Mouse (Mus musculus): Measurements from ENCODE around the gene Ncam1. TPM values are rescaled to one million over a fixed set of nuclear protein-coding genes. Genes with fewer than 3 reads are reported as not detected.

The Ncam1 gene
- polyA plus RNA-seq, 1 experiment from 2014 or later, result 80.0 TPM

DNA sequence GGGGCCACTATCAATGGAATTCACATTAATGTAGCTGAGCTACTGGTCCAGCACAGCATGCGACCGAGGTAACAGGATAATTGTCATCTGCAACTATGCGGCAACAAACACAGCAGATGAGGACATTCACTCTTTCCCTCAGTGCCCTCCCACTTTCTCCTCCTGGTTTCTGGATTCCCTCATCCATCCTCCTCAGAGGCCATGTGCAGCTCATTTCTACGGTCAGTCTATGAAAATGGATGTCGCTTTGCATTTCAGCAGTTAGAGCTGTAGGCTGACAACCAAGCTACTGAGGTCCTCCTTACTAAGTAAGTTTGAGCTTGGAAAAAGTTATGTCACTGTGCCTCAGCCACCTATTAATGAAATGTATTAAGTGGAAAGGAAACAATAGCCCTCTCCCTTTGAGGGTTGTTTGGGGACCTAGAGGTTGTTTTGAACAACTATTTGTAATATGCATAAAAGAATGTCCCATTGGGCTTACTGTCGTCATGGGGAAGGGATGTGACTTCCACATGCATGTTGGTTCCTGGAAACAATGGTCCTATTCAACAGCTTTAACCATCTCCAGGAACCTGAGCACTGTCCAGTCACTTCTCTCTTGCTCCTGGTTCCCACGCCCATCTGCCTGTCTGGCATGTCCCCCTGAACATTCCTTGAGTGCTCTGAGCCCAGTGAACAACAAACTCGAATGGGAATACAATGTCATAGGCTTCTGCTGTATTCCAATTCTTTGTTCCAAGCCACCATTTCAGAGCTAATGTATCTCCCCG is 122.8 kb downstream of the Ncam1 start:
- H3K4me2 ChIP-seq, result no peak overlapping the region
- H3K27ac ChIP-seq (ENCODE audit: poor library complexity, severe bottlenecking), result no peak overlapping the region
- no peak for ATAC-seq (ENCODE audit: insufficient number of reproducible peaks, low FRiP score)
- H3K36me3 ChIP-seq, result no peaks in the 10 kb centered on the region
- H3K4me3 ChIP-seq, result no peak overlapping the region
- 0 out of 2 replicates have a peak, but pooled peaks cover 14% of the 10 kb centered on the region for H3K4me1 ChIP-seq (replicated peaks)
- H3K9me3 ChIP-seq (replicated peaks), result no peaks in the 10 kb centered on the region
- H3K27me3 ChIP-seq (replicated peaks), result no peaks in the 10 kb centered on the region
- no peak overlapping the region for H3K9ac ChIP-seq
- 55% methylated on average over 9 of the region's 9 CpGs for WGBS

GRCm38 (mm10) chr9:49672646-49673199 is 126.0 kb downstream of the Ncam1 start:
- Histone ChIP-seq H3K4me3 (no peak overlapping the region), H3K27me3 (replicated peaks) (no peaks in the 10 kb centered on the region), H3K36me3 (no peaks in the 10 kb centered on the region), H3K9ac (no peak overlapping the region), H3K9me3 (replicated peaks) (no peaks in the 10 kb centered on the region), H3K4me2 (no peak overlapping the region), H3K27ac (ENCODE audit: poor library complexity, severe bottlenecking) (no peak overlapping the region), H3K4me1 (replicated peaks) (0 out of 2 replicates have a peak, but pooled peaks cover 14% of the 10 kb centered on the region)
- ATAC-seq (ENCODE audit: insufficient number of reproducible peaks, low FRiP score), result no peak
- 55% methylated on average over 6 of the region's 6 CpGs for WGBS

- Histone ChIP-seq H3K4me1 (replicated peaks) (0 out of 2 replicates have a peak, but pooled peaks cover 4% of the 10 kb centered on the region), H3K9ac (no peak overlapping the region), H3K4me3 (no peak overlapping the region), H3K36me3 (no peaks in the 10 kb centered on the region), H3K4me2 (no peak overlapping the region), H3K27ac (ENCODE audit: poor library complexity, severe bottlenecking) (no peak overlapping the region), H3K27me3 (replicated peaks) (no peaks in the 10 kb centered on the region), H3K9me3 (replicated peaks) (no peaks in the 10 kb centered on the region)
- no peak for ATAC-seq (ENCODE audit: insufficient number of reproducible peaks, low FRiP score)
Observed at GRCm38 (mm10) chr9:49667066-49667465, 131.7 kb downstream of the Ncam1 start.

GRCm38 (mm10) chr9:49665361-49665760 is 133.4 kb downstream of the Ncam1 start:
- no peak overlapping the region for H3K9ac ChIP-seq
- H3K27me3 ChIP-seq (replicated peaks), result no peaks in the 10 kb centered on the region
- H3K4me3 ChIP-seq, result no peak overlapping the region
- no peak overlapping the region for H3K27ac ChIP-seq (ENCODE audit: poor library complexity, severe bottlenecking)
- WGBS, result 48% methylated on average over 5 of the region's 5 CpGs
- no peaks in the 10 kb centered on the region for H3K36me3 ChIP-seq
- no peak for ATAC-seq (ENCODE audit: insufficient number of reproducible peaks, low FRiP score)
- peaks cover 5% of the 10 kb centered on the region; the same call in 1 of the 2 replicates for H3K4me1 ChIP-seq (replicated peaks)
- H3K9me3 ChIP-seq (replicated peaks), result no peaks in the 10 kb centered on the region
- no peak overlapping the region for H3K4me2 ChIP-seq

DNA sequence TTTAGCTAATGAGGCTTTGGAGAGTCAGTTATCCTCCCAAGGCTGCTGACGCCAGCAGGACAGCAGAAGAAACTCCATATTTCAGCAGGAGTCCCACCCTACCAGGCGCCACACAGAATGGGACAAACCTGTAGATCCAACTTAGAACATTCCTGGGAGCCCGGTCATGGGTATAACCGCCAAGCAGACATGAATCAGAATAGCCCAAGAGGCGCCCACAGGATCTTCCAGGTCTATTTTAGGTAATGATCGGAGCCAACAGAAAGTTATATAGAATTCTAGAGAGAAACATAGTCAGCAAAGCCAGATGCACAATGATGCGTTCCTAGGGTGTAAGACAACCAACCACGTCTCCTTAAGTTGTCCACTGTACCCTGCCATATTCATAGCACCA is 134.8 kb downstream of the Ncam1 start:
- WGBS, result 86% methylated on average over 8 of the region's 8 CpGs
- no peak overlapping the region for H3K4me3 ChIP-seq

GRCm38 (mm10) chr9:49662958-49663926 is 135.5 kb downstream of the Ncam1 start:
- Histone ChIP-seq H3K36me3 (no peaks in the 10 kb centered on the region), H3K9me3 (replicated peaks) (no peaks in the 10 kb centered on the region), H3K4me1 (replicated peaks) (peaks cover 5% of the 10 kb centered on the region; the same call in 1 of the 2 replicates), H3K27me3 (replicated peaks) (no peaks in the 10 kb centered on the region), H3K27ac (ENCODE audit: poor library complexity, severe bottlenecking) (no peak overlapping the region), H3K4me2 (no peak overlapping the region), H3K4me3 (no peak overlapping the region), H3K9ac (no peak overlapping the region)
- WGBS, result 74% methylated on average over 8 of the region's 8 CpGs
- no peak for ATAC-seq (ENCODE audit: insufficient number of reproducible peaks, low FRiP score)

More for the DNA sequence above, 134.8 kb downstream of the Ncam1 start:
- Histone ChIP-seq H3K36me3 (no peaks in the 10 kb centered on the region), H3K9me3 (replicated peaks) (no peaks in the 10 kb centered on the region), H3K4me2 (no peak overlapping the region), H3K27me3 (replicated peaks) (no peaks in the 10 kb centered on the region), H3K9ac (no peak overlapping the region), H3K4me1 (replicated peaks) (peaks cover 5% of the 10 kb centered on the region; the same call in 1 of the 2 replicates), H3K27ac (ENCODE audit: poor library complexity, severe bottlenecking) (no peak overlapping the region)
- no peak for ATAC-seq (ENCODE audit: insufficient number of reproducible peaks, low FRiP score)

DNA sequence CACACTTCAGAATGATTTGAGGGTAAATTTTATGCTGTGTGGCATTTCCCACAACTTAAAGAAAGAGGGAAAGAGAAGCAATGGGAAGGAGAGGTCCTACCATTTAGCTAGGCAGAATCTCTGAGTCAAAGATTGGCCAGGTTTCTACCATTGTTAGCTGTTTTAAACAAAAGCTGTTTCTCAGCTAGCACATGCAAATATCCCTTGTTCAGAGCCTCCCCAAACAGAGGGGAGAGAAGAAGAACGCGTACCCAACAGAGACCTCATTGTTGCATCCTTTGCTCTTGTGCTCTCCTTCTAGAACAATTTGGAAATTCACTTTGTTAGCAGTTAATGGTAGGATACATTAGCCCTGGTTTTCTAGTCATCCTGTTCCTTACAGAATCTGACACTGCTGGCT is 137.2 kb downstream of the Ncam1 start:
- Histone ChIP-seq H3K27ac (ENCODE audit: poor library complexity, severe bottlenecking) (no peak overlapping the region), H3K36me3 (no peaks in the 10 kb centered on the region), H3K4me2 (no peak overlapping the region), H3K27me3 (replicated peaks) (no peaks in the 10 kb centered on the region), H3K4me3 (no peak overlapping the region), H3K9me3 (replicated peaks) (no peaks in the 10 kb centered on the region), H3K4me1 (replicated peaks) (peaks cover 5% of the 10 kb centered on the region; the same call in 1 of the 2 replicates), H3K9ac (no peak overlapping the region)
- no peak for ATAC-seq (ENCODE audit: insufficient number of reproducible peaks, low FRiP score)
- 89% methylated on average over 2 of the region's 2 CpGs for WGBS

- no peak overlapping the region for H3K9ac ChIP-seq
- H3K4me3 ChIP-seq, result no peak overlapping the region
- no peak for ATAC-seq (ENCODE audit: insufficient number of reproducible peaks, low FRiP score)
- H3K9me3 ChIP-seq (replicated peaks), result no peaks in the 10 kb centered on the region
- H3K4me1 ChIP-seq (replicated peaks), result peaks cover 3% of the 10 kb centered on the region; the same call in 1 of the 2 replicates
- WGBS, result 85% methylated on average over 4 of the region's 4 CpGs
- H3K4me2 ChIP-seq, result no peak overlapping the region
- H3K36me3 ChIP-seq, result no peaks in the 10 kb centered on the region
- no peaks in the 10 kb centered on the region for H3K27me3 ChIP-seq (replicated peaks)
- no peak overlapping the region for H3K27ac ChIP-seq (ENCODE audit: poor library complexity, severe bottlenecking)
Observed at GRCm38 (mm10) chr9:49658381-49658856, 140.3 kb downstream of the Ncam1 start.

- Histone ChIP-seq H3K4me1 (replicated peaks) (no peaks in the 10 kb centered on the region; the same call in 1 of the 2 replicates), H3K36me3 (no peaks in the 10 kb centered on the region; the same call in 1 of the 2 replicates), H3K9ac (no peak overlapping the region), H3K9me3 (replicated peaks) (0 out of 2 replicates have a peak, but pooled peaks cover 3% of the 10 kb centered on the region), H3K27ac (ENCODE audit: poor library complexity, severe bottlenecking) (no peak overlapping the region), H3K27me3 (replicated peaks) (no peaks in the 10 kb centered on the region), H3K4me3 (no peak overlapping the region), H3K4me2 (no peak overlapping the region)
- ATAC-seq (ENCODE audit: insufficient number of reproducible peaks, low FRiP score), result no peak
- 84% methylated on average over 3 of the region's 3 CpGs for WGBS
Observed at GRCm38 (mm10) chr9:49654470-49654869, 144.3 kb downstream of the Ncam1 start.

DNA sequence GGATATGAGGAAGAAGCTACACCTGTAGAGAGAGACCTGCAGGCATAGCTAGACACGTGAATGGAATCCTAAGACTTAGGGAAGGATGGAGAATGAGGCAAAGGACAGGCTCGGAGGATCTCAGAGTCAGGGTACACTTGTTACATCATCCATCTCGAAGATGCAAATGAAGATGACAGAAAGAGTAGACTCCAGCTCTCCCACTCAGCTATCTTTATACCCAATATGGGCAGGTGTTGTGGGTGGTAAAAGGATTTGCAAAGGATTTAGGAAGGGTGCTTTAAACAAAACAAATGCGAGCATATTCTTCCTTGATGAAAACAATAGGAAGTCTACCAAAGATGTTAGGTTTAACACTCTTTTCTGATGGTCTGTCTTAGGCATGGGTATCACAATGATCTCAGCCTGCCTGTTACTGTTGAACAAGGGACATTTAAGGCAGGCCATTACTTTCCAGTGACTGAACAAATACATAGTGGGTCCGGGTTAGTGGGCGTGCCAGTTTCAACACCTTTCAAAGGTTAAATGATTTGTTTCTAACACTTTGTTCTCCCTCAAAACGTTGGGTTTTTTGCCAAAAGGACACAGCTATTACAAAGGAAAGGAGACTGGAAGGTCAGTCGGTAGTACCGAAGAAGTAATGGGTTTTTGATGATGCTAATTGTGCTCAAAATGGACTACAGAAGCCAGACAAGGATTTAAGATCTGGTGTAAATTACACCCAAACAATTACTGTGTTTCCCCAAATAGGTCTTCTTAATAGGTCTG is 145.1 kb downstream of the Ncam1 start:
- Histone ChIP-seq H3K36me3 (no peaks in the 10 kb centered on the region; the same call in none of the 2 replicates), H3K27ac (ENCODE audit: poor library complexity, severe bottlenecking) (no peak overlapping the region), H3K9ac (no peak overlapping the region), H3K9me3 (replicated peaks) (0 out of 2 replicates have a peak, but pooled peaks cover 6% of the 10 kb centered on the region), H3K4me3 (no peak overlapping the region), H3K4me2 (no peak overlapping the region), H3K27me3 (replicated peaks) (no peaks in the 10 kb centered on the region), H3K4me1 (replicated peaks) (no peaks in the 10 kb centered on the region; the same call in 1 of the 2 replicates)
- WGBS, result 79% methylated on average over 9 of the region's 9 CpGs
- no peak for ATAC-seq (ENCODE audit: insufficient number of reproducible peaks, low FRiP score)

All from heart, embryonic 12.5 days (tissue).